Mouse (Mus musculus): Measurements from ENCODE around the gene Htra3. TPM values are rescaled to one million over a fixed set of nuclear protein-coding genes. Genes with fewer than 3 reads are reported as not detected.
A peak's percentile ranks its signal among the peaks of the same experiment; 100 is the strongest.

The Htra3 gene
- polyA plus RNA-seq, 1 experiment from 2014 or later = 22.4 TPM

GRCm38 (mm10) chr5:35703183-35703582 lies 23.6 kb upstream of the Htra3 start:
- Histone ChIP-seq H3K9me3 (replicated peaks; ENCODE audit: low read length) (no peaks in the 10 kb centered on the region), H3K4me2 (ENCODE audit: low read length) (no peak overlapping the region), H3K4me1 (replicated peaks; ENCODE audit: insufficient read depth, low read length) (no peaks in the 10 kb centered on the region), H3K27ac (no peak overlapping the region), H3K27me3 (ENCODE audit: insufficient read depth, low read length) (no peaks in the 10 kb centered on the region), H3K36me3 (ENCODE audit: insufficient read depth, low read length) (peaks cover 20% of the 10 kb centered on the region; the same call in 1 of the 2 replicates), H3K9ac (ENCODE audit: low read depth, low read length) (no peak overlapping the region), H3K4me3 (replicated peaks; ENCODE audit: low read depth, low read length) (no peak overlapping the region)
- ATAC-seq (replicated peaks; ENCODE audit: low FRiP score, low read depth) (no peak), DNase-seq (ENCODE audit: low spot score) (no peak)
- 84% methylated on average over 8 of the region's 8 CpGs for WGBS
- TF ChIP-seq CTCF (IDR thresholded peaks at IDR 0.05; ENCODE audit: low read depth) = no peak

- Histone ChIP-seq H3K36me3 (ENCODE audit: insufficient read depth, low read length) (peaks cover 20% of the 10 kb centered on the region; the same call in 1 of the 2 replicates), H3K4me3 (replicated peaks; ENCODE audit: low read depth, low read length) (no peak overlapping the region), H3K4me2 (ENCODE audit: low read length) (no peak overlapping the region), H3K4me1 (replicated peaks; ENCODE audit: insufficient read depth, low read length) (no peaks in the 10 kb centered on the region), H3K27me3 (ENCODE audit: insufficient read depth, low read length) (no peaks in the 10 kb centered on the region), H3K27ac (no peak overlapping the region), H3K9me3 (replicated peaks; ENCODE audit: low read length) (no peaks in the 10 kb centered on the region), H3K9ac (ENCODE audit: low read depth, low read length) (no peak overlapping the region)
- DNase-seq (ENCODE audit: low spot score) = no peak
- no peak for TF ChIP-seq CTCF (IDR thresholded peaks at IDR 0.05; ENCODE audit: low read depth)
- ATAC-seq (replicated peaks; ENCODE audit: low FRiP score, low read depth) = no peak
- WGBS = 75% methylated on average over 4 of the region's 4 CpGs
Observed at GRCm38 (mm10) chr5:35702582-35703140, 23.1 kb upstream of the Htra3 start.

DNA sequence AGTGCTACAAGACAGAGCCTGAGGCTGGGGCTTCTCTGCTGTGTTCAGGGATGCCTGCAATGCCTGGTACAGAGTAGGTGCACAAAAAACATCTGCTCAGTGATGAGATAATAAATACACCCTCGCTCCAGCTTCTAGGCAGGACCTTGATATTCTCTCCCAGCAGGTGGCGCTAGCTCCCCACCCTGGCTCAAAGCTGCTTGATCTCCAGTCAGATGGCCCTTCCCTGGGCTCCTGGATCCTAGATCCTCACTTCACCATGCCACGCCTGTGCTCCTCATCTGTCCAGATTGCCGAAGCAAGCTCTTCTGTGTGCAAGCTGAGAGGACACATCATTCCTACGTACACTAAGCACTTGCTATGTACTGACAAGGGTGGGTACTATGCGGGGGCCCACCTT lies 21.5 kb upstream of the Htra3 start:
- 45% methylated on average over 6 of the region's 6 CpGs for WGBS

GRCm38 (mm10) chr5:35695815-35696214 lies 16.2 kb upstream of the Htra3 start:
- H3K27ac ChIP-seq = no peak overlapping the region
- no peak overlapping the region for H3K9ac ChIP-seq (ENCODE audit: low read depth, low read length)
- ATAC-seq (replicated peaks; ENCODE audit: low FRiP score, low read depth) = no peak
- H3K4me3 ChIP-seq (replicated peaks; ENCODE audit: low read depth, low read length) = no peak overlapping the region
- no peaks in the 10 kb centered on the region for H3K9me3 ChIP-seq (replicated peaks; ENCODE audit: low read length)
- WGBS = 21% methylated on average over 5 of the region's 5 CpGs
- H3K27me3 ChIP-seq (ENCODE audit: insufficient read depth, low read length) = no peaks in the 10 kb centered on the region
- no peak for DNase-seq (ENCODE audit: low spot score)
- TF ChIP-seq CTCF (IDR thresholded peaks at IDR 0.05; ENCODE audit: low read depth) = peak; percentile 65
- no peaks in the 10 kb centered on the region; the same call in 1 of the 2 replicates for H3K36me3 ChIP-seq (ENCODE audit: insufficient read depth, low read length)
- no peak overlapping the region for H3K4me2 ChIP-seq (ENCODE audit: low read length)
- H3K4me1 ChIP-seq (replicated peaks; ENCODE audit: insufficient read depth, low read length) = peaks cover 5% of the 10 kb centered on the region; the same call in 1 of the 2 replicates

More for the DNA sequence above, 21.5 kb upstream of the Htra3 start:
- Histone ChIP-seq H3K4me2 (ENCODE audit: low read length) (no peak overlapping the region), H3K27ac (no peak overlapping the region), H3K4me3 (replicated peaks; ENCODE audit: low read depth, low read length) (no peak overlapping the region), H3K36me3 (ENCODE audit: insufficient read depth, low read length) (peaks cover 19% of the 10 kb centered on the region), H3K4me1 (replicated peaks; ENCODE audit: insufficient read depth, low read length) (no peaks in the 10 kb centered on the region), H3K27me3 (ENCODE audit: insufficient read depth, low read length) (no peaks in the 10 kb centered on the region), H3K9ac (ENCODE audit: low read depth, low read length) (no peak overlapping the region), H3K9me3 (replicated peaks; ENCODE audit: low read length) (no peaks in the 10 kb centered on the region)
- ATAC-seq (replicated peaks; ENCODE audit: low FRiP score, low read depth) (peak; percentile 15), DNase-seq (ENCODE audit: low spot score) (peak; percentile 85)
- peak; percentile 93 for TF ChIP-seq CTCF (IDR thresholded peaks at IDR 0.05; ENCODE audit: low read depth)

DNA sequence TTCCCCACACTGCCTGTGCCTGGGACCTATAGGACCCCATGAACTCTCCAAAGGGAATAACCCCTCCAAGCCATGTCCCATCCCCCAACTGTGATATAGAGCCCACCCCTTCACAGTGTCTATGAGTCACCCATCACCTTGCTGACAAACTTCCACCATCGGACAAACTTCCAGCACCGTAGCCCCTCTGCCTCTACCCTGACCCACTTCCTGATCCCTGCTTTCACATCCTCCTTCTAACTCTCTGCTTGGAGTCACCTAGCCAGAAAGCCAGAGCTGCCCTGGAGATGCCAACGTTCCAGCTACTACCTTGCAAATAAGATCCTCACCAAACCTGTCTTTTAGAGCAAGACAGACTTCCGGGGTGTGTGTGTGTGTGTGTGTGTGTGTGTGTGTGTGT lies 14.1 kb upstream of the Htra3 start:
- TF ChIP-seq CTCF (IDR thresholded peaks at IDR 0.05; ENCODE audit: low read depth) = no peak
- Histone ChIP-seq H3K27me3 (ENCODE audit: insufficient read depth, low read length) (no peaks in the 10 kb centered on the region), H3K4me2 (ENCODE audit: low read length) (no peak overlapping the region), H3K9me3 (replicated peaks; ENCODE audit: low read length) (no peaks in the 10 kb centered on the region), H3K4me1 (replicated peaks; ENCODE audit: insufficient read depth, low read length) (peaks cover 10% of the 10 kb centered on the region; the same call in 1 of the 2 replicates), H3K9ac (ENCODE audit: low read depth, low read length) (no peak overlapping the region), H3K4me3 (replicated peaks; ENCODE audit: low read depth, low read length) (no peak overlapping the region), H3K36me3 (ENCODE audit: insufficient read depth, low read length) (no peaks in the 10 kb centered on the region; the same call in 1 of the 2 replicates), H3K27ac (no peak overlapping the region)
- WGBS = 59% methylated on average over 4 of the region's 4 CpGs
- ATAC-seq (replicated peaks; ENCODE audit: low FRiP score, low read depth) = no peak
- no peak for DNase-seq (ENCODE audit: low spot score)

GRCm38 (mm10) chr5:35691246-35691645 lies 11.7 kb upstream of the Htra3 start:
- Histone ChIP-seq H3K27ac (no peak overlapping the region), H3K27me3 (ENCODE audit: insufficient read depth, low read length) (no peaks in the 10 kb centered on the region), H3K9me3 (replicated peaks; ENCODE audit: low read length) (no peaks in the 10 kb centered on the region), H3K4me1 (replicated peaks; ENCODE audit: insufficient read depth, low read length) (peaks cover 22% of the 10 kb centered on the region; the same call in 1 of the 2 replicates), H3K9ac (ENCODE audit: low read depth, low read length) (no peak overlapping the region), H3K4me3 (replicated peaks; ENCODE audit: low read depth, low read length) (no peak overlapping the region), H3K4me2 (ENCODE audit: low read length) (no peak overlapping the region), H3K36me3 (ENCODE audit: insufficient read depth, low read length) (no peaks in the 10 kb centered on the region)
- DNase-seq (ENCODE audit: low spot score) (peak; percentile 44), ATAC-seq (replicated peaks; ENCODE audit: low FRiP score, low read depth) (no peak)
- WGBS = 25% methylated on average over 11 of the region's 11 CpGs
- TF ChIP-seq CTCF (IDR thresholded peaks at IDR 0.05; ENCODE audit: low read depth) = no peak

Measured in kidney, postnatal 0 days (tissue).